Mouse (Mus musculus): ENCODE measurements around the gene Bcl2a1d. TPM values are rescaled to one million over a fixed set of nuclear protein-coding genes. Genes with fewer than 3 reads are reported as not detected.
"Not testable (repeated sequence)": the region's sequence is repeated elsewhere in the genome, so short reads cannot be mapped to it uniquely, and the experiment has no call there.

Gene Bcl2a1d
- polyA plus RNA-seq (2015; fragmentation: Nextera tagmentation; extraction: Ambion mirVana), result 0.41 TPM in 1 of 2 replicates, not detected in the other

GRCm38 (mm10) chr9:88731728-88732127 is at the start of gene Bcl2a1d:
TSS of gene Bcl2a1d (minus strand) at chr9:88731914.
- ATAC-seq (ENCODE audit: insufficient read depth, low FRiP score); H3K9me3 ChIP-seq (replicated peaks; ENCODE audit: control insufficient read depth, low read length); H3K9ac ChIP-seq (ENCODE audit: low read length); H3K36me3 ChIP-seq (ENCODE audit: control insufficient read depth, insufficient read depth, low read length); H3K4me2 ChIP-seq (ENCODE audit: low read depth, low read length); H3K27me3 ChIP-seq (ENCODE audit: control insufficient read depth, insufficient read depth, low read length); H3K4me3 ChIP-seq (replicated peaks; ENCODE audit: low read length); H3K27ac ChIP-seq (ENCODE audit: low read length); H3K4me1 ChIP-seq (ENCODE audit: control insufficient read depth, insufficient read depth, low read length): not testable (repeated sequence)
- WGBS, result 73% methylated on average over 5 of the region's 5 CpGs

- H3K4me2 ChIP-seq (ENCODE audit: low read depth, low read length); H3K9ac ChIP-seq (ENCODE audit: low read length); H3K27ac ChIP-seq (ENCODE audit: low read length); H3K36me3 ChIP-seq (ENCODE audit: control insufficient read depth, insufficient read depth, low read length); H3K4me3 ChIP-seq (replicated peaks; ENCODE audit: low read length); H3K9me3 ChIP-seq (replicated peaks; ENCODE audit: control insufficient read depth, low read length); H3K27me3 ChIP-seq (ENCODE audit: control insufficient read depth, insufficient read depth, low read length); ATAC-seq (ENCODE audit: insufficient read depth, low FRiP score); H3K4me1 ChIP-seq (ENCODE audit: control insufficient read depth, insufficient read depth, low read length): not testable (repeated sequence)
- 96% methylated on average over 2 of the region's 6 CpGs for WGBS
Observed at GRCm38 (mm10) chr9:88770239-88770638, 38.5 kb upstream of the Bcl2a1d start.

DNA sequence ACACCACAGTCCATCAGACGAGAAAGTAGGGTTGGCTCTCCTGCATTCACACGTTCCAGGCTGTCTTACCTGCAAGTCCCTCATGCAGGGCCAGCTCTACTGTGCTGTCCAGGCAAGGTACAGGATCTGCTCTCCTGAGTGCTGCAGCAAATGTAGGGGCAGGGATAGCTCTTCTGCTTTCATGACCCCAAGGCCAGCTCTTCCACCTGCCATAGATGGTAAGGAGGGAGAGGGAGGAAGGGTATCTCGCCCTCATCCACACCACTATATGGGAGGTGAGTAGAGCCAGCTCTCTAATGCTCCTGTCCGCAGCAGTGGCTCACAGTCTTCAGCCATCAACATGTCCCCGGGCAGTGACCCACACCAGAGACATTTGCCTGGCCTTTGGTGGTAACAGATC is 37.8 kb upstream of the Bcl2a1d start:
- not testable (repeated sequence) for H3K36me3 ChIP-seq (ENCODE audit: control insufficient read depth, insufficient read depth, low read length); H3K4me1 ChIP-seq (ENCODE audit: control insufficient read depth, insufficient read depth, low read length); ATAC-seq (ENCODE audit: insufficient read depth, low FRiP score); H3K4me2 ChIP-seq (ENCODE audit: low read depth, low read length); H3K27ac ChIP-seq (ENCODE audit: low read length); H3K4me3 ChIP-seq (replicated peaks; ENCODE audit: low read length); H3K9me3 ChIP-seq (replicated peaks; ENCODE audit: control insufficient read depth, low read length); H3K27me3 ChIP-seq (ENCODE audit: control insufficient read depth, insufficient read depth, low read length); H3K9ac ChIP-seq (ENCODE audit: low read length)
- 72% methylated on average over 4 of the region's 5 CpGs for WGBS

DNA sequence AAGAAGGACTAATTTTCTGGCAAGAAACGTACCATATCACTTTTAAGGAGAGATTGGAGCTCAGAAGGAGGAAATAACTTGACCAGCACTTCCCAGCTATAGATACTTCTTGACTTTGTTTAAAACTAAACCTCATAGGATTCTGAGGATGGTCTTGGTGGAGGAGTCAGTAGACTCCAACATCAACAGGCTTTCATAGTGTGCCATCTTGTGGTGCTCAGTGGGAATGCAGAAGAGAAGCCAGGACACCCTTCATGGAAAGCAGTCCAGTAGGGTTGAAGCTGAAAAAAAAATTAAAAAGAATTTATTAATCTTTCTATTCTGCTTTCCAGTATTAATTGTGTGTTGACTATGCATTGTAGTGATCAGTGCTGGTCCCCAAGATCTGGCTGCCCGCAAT is 15.0 kb upstream of the Bcl2a1d start:
- not testable (repeated sequence) for H3K4me1 ChIP-seq (ENCODE audit: control insufficient read depth, insufficient read depth, low read length); ATAC-seq (ENCODE audit: insufficient read depth, low FRiP score); H3K9me3 ChIP-seq (replicated peaks; ENCODE audit: control insufficient read depth, low read length); H3K4me2 ChIP-seq (ENCODE audit: low read depth, low read length); H3K4me3 ChIP-seq (replicated peaks; ENCODE audit: low read length); H3K27me3 ChIP-seq (ENCODE audit: control insufficient read depth, insufficient read depth, low read length); H3K36me3 ChIP-seq (ENCODE audit: control insufficient read depth, insufficient read depth, low read length); H3K9ac ChIP-seq (ENCODE audit: low read length); H3K27ac ChIP-seq (ENCODE audit: low read length)
- WGBS, result no CpG with 5 or more reads among the region's 2 CpGs

DNA sequence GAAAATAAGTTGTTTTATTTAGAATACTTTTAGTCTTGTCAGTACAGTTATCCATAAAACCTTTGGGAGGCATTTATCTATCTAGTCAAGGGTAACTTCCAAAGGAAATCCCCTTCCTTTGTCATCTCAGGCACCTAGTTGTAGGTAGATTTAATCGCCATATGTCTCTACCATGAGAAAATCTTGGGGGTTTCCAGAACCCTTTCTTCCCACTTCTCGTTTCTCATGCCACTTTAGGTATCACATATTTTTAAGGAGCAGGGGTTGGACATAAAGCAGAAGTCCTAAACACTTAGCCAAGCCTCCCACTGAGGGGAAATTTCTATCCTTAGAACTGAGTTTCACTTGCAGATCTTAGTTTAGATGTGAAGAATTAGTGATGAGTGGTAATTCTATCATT is 14.3 kb upstream of the Bcl2a1d start:
- not testable (repeated sequence) for H3K4me1 ChIP-seq (ENCODE audit: control insufficient read depth, insufficient read depth, low read length); H3K27me3 ChIP-seq (ENCODE audit: control insufficient read depth, insufficient read depth, low read length); H3K4me2 ChIP-seq (ENCODE audit: low read depth, low read length); H3K9me3 ChIP-seq (replicated peaks; ENCODE audit: control insufficient read depth, low read length); H3K4me3 ChIP-seq (replicated peaks; ENCODE audit: low read length); H3K27ac ChIP-seq (ENCODE audit: low read length); H3K9ac ChIP-seq (ENCODE audit: low read length); ATAC-seq (ENCODE audit: insufficient read depth, low FRiP score); H3K36me3 ChIP-seq (ENCODE audit: control insufficient read depth, insufficient read depth, low read length)
- WGBS, result no CpG with 5 or more reads among the region's 2 CpGs

GRCm38 (mm10) chr9:88735289-88735688 is 3.6 kb upstream of the Bcl2a1d start:
- not testable (repeated sequence) for ATAC-seq (ENCODE audit: insufficient read depth, low FRiP score)

DNA sequence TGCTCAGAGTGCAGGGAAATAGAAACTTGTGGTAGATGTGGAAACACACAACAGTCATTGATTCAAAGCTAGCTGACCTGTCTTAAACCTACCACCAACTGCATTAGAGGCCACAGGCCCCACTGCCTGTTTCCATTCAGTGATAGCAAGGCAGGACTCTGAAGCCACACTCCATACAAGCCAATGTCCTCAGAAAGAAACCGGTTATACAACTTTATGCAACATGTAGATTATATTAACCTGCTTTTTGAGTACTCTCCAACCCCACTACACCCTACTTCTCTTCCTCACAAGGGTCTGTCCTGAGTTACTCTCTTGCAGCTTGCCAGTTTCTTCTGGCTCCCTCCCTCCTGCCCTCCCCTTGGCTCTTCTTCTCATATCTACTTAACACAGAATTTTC is 1.5 kb upstream of the Bcl2a1d start:
- not testable (repeated sequence) for H3K9ac ChIP-seq (ENCODE audit: low read length); H3K27me3 ChIP-seq (ENCODE audit: control insufficient read depth, insufficient read depth, low read length); H3K27ac ChIP-seq (ENCODE audit: low read length); H3K4me1 ChIP-seq (ENCODE audit: control insufficient read depth, insufficient read depth, low read length); H3K4me3 ChIP-seq (replicated peaks; ENCODE audit: low read length); H3K36me3 ChIP-seq (ENCODE audit: control insufficient read depth, insufficient read depth, low read length); H3K9me3 ChIP-seq (replicated peaks; ENCODE audit: control insufficient read depth, low read length); ATAC-seq (ENCODE audit: insufficient read depth, low FRiP score); H3K4me2 ChIP-seq (ENCODE audit: low read depth, low read length)
- 70% methylated on average over 1 of the region's 1 CpGs for WGBS

More at GRCm38 (mm10) chr9:88735289-88735688, 3.6 kb upstream of the Bcl2a1d start:
- not testable (repeated sequence) for H3K9ac ChIP-seq (ENCODE audit: low read length); H3K4me2 ChIP-seq (ENCODE audit: low read depth, low read length); H3K9me3 ChIP-seq (replicated peaks; ENCODE audit: control insufficient read depth, low read length); H3K36me3 ChIP-seq (ENCODE audit: control insufficient read depth, insufficient read depth, low read length); H3K27ac ChIP-seq (ENCODE audit: low read length); H3K4me1 ChIP-seq (ENCODE audit: control insufficient read depth, insufficient read depth, low read length); H3K27me3 ChIP-seq (ENCODE audit: control insufficient read depth, insufficient read depth, low read length); H3K4me3 ChIP-seq (replicated peaks; ENCODE audit: low read length)

- not testable (repeated sequence) for H3K27ac ChIP-seq (ENCODE audit: low read length); H3K36me3 ChIP-seq (ENCODE audit: control insufficient read depth, insufficient read depth, low read length); H3K9me3 ChIP-seq (replicated peaks; ENCODE audit: control insufficient read depth, low read length); H3K4me2 ChIP-seq (ENCODE audit: low read depth, low read length); H3K4me3 ChIP-seq (replicated peaks; ENCODE audit: low read length); ATAC-seq (ENCODE audit: insufficient read depth, low FRiP score); H3K4me1 ChIP-seq (ENCODE audit: control insufficient read depth, insufficient read depth, low read length); H3K9ac ChIP-seq (ENCODE audit: low read length); H3K27me3 ChIP-seq (ENCODE audit: control insufficient read depth, insufficient read depth, low read length)
- 80% methylated on average over 1 of the region's 3 CpGs for WGBS
Observed at GRCm38 (mm10) chr9:88732334-88732733, 620 bp upstream of the Bcl2a1d start.

- not testable (repeated sequence) for H3K9ac ChIP-seq (ENCODE audit: low read length); H3K9me3 ChIP-seq (replicated peaks; ENCODE audit: control insufficient read depth, low read length); ATAC-seq (ENCODE audit: insufficient read depth, low FRiP score); H3K36me3 ChIP-seq (ENCODE audit: control insufficient read depth, insufficient read depth, low read length); H3K4me3 ChIP-seq (replicated peaks; ENCODE audit: low read length); H3K4me1 ChIP-seq (ENCODE audit: control insufficient read depth, insufficient read depth, low read length); H3K27me3 ChIP-seq (ENCODE audit: control insufficient read depth, insufficient read depth, low read length); H3K4me2 ChIP-seq (ENCODE audit: low read depth, low read length); H3K27ac ChIP-seq (ENCODE audit: low read length)
Observed at GRCm38 (mm10) chr9:88728311-88728710, 3.4 kb downstream of the Bcl2a1d start.

- H3K4me1 ChIP-seq (ENCODE audit: control insufficient read depth, insufficient read depth, low read length); H3K27me3 ChIP-seq (ENCODE audit: control insufficient read depth, insufficient read depth, low read length); H3K4me3 ChIP-seq (replicated peaks; ENCODE audit: low read length); H3K27ac ChIP-seq (ENCODE audit: low read length); H3K9ac ChIP-seq (ENCODE audit: low read length); H3K4me2 ChIP-seq (ENCODE audit: low read depth, low read length); H3K9me3 ChIP-seq (replicated peaks; ENCODE audit: control insufficient read depth, low read length); ATAC-seq (ENCODE audit: insufficient read depth, low FRiP score); H3K36me3 ChIP-seq (ENCODE audit: control insufficient read depth, insufficient read depth, low read length): not testable (repeated sequence)
Observed at GRCm38 (mm10) chr9:88721628-88722027, 10.1 kb downstream of the Bcl2a1d start.

Data from stomach, embryonic 16.5 days (tissue).